Mouse (Mus musculus) effector memory CD4-positive, alpha-beta T cell, adult 5 months (primary cell): ENCODE results near the gene Gm9958. TPM values are rescaled to one million over a fixed set of nuclear protein-coding genes. Genes with fewer than 3 reads are reported as not detected.

Source experiments
- polyA plus RNA-seq: library from polyadenylated mRNA; unstranded; fragments of 100-300 nt; shearing (Covaris generic); gene quantifications from one replicate; pipeline ENCODE4 v1.2.1, GENCODE M21; 2017

Gene Gm9958
- 0.97 TPM for polyA plus RNA-seq

GRCm38 (mm10) chr5:90367067-90367303, at the start of gene Gm9958:
Gene Gm9958 (plus strand): TSS chr5:90367204.

GRCm38 (mm10) chr5:90366121-90367066, 610 bp upstream of the Gm9958 start, which contains the start of gene Ankrd17:
Gene Ankrd17 (minus strand): TSS chr5:90366577.

Other genes starting within 250 kb of the Gm9958 start
- 25.3 TPM for gene Cox18, start 143.2 kb upstream of the Gm9958 start, polyA plus RNA-seq
- gene Ankrd17, start 627 bp upstream of the Gm9958 start, polyA plus RNA-seq, result 35.9 TPM
- not detected for gene Alb, start 93.7 kb downstream of the Gm9958 start, polyA plus RNA-seq
- gene Afp, start 123.5 kb downstream of the Gm9958 start, polyA plus RNA-seq, result 5.9 TPM
- gene Afm, start 151.7 kb downstream of the Gm9958 start, polyA plus RNA-seq, result 0.17 TPM
- gene 5830473C10Rik, start 193.9 kb downstream of the Gm9958 start, polyA plus RNA-seq, result not detected